Mouse (Mus musculus) C2C12 (cell line): ENCODE data around the gene Tlr3. TPM values are rescaled to one million over a fixed set of nuclear protein-coding genes. Genes with fewer than 3 reads are reported as not detected.
A peak's percentile ranks its signal among the peaks of the same experiment; 100 is the strongest.

ENCODE experiments used
- H3K27me3 ChIP-seq: one replicate; pipeline ENCODE4 v1.6.1; 2011; ENCODE audit not compliant: control insufficient read depth, insufficient read depth, insufficient read length
- H3K36me3 ChIP-seq: one replicate; pipeline ENCODE4 v1.6.1; 2011; ENCODE audit not compliant: control insufficient read depth, insufficient read depth
- H3K4me3 ChIP-seq: one replicate; pipeline ENCODE4 v1.5.1; 2011; ENCODE audit warnings: mild to moderate bottlenecking, control low read depth; ENCODE audit not compliant: poor library complexity, insufficient read depth, severe bottlenecking
- H3K79me2 ChIP-seq: one replicate; pipeline ENCODE4 v1.6.1; 2011; ENCODE audit not compliant: control insufficient read depth, insufficient read depth
- H3K79me3 ChIP-seq: one replicate; pipeline ENCODE4 v1.6.1; 2011; ENCODE audit warnings: low read depth, control low read depth
- H3ac ChIP-seq: one replicate; pipeline ENCODE3; 2011; ENCODE audit warnings: low read depth; ENCODE audit not compliant: control insufficient read depth, insufficient read length
- CEBPB ChIP-seq: IDR thresholded peaks from one replicate; pipeline ENCODE4 v1.6.1; 2011; ENCODE audit warnings: low read depth, mild to moderate bottlenecking, control low read depth, moderate library complexity
- CTCF ChIP-seq: IDR thresholded peaks from one replicate; pipeline ENCODE4 v1.5.1; 2011; ENCODE audit not compliant: control insufficient read depth, insufficient read depth, insufficient read length
- FOSL1 ChIP-seq: IDR thresholded peaks from one replicate; pipeline ENCODE4 v1.8.0; 2011; ENCODE audit warnings: mild to moderate bottlenecking, low read length; ENCODE audit not compliant: poor library complexity, insufficient read depth, severe bottlenecking
- MAX ChIP-seq: IDR thresholded peaks from one replicate; pipeline ENCODE4 v1.6.1; 2011; ENCODE audit warnings: mild to moderate bottlenecking, control low read depth
- MYOD1 ChIP-seq: IDR thresholded peaks from one replicate; pipeline ENCODE4 v1.6.1; 2011; ENCODE audit warnings: low read depth; ENCODE audit not compliant: control insufficient read depth, insufficient read length
- MYOG ChIP-seq: IDR thresholded peaks from one replicate; pipeline ENCODE4 v1.6.1; 2011; ENCODE audit not compliant: control insufficient read depth, insufficient read length; ENCODE audit errors: extremely low read depth
- USF1 ChIP-seq: IDR thresholded peaks from one replicate; pipeline ENCODE4 v1.6.1; 2011; ENCODE audit warnings: low read depth, mild to moderate bottlenecking, control low read depth, moderate library complexity
- polyA plus RNA-seq: library from polyadenylated mRNA; unstranded; fragments of >200 nt; fragmentation: generic; extraction: Trizol; gene quantifications from one replicate; pipeline ENCODE4 v1.2.1, GENCODE M21; 2012; ENCODE audit warnings: missing spikeins

The Tlr3 gene
- polyA plus RNA-seq, 1 experiment = 0.04 TPM

DNA sequence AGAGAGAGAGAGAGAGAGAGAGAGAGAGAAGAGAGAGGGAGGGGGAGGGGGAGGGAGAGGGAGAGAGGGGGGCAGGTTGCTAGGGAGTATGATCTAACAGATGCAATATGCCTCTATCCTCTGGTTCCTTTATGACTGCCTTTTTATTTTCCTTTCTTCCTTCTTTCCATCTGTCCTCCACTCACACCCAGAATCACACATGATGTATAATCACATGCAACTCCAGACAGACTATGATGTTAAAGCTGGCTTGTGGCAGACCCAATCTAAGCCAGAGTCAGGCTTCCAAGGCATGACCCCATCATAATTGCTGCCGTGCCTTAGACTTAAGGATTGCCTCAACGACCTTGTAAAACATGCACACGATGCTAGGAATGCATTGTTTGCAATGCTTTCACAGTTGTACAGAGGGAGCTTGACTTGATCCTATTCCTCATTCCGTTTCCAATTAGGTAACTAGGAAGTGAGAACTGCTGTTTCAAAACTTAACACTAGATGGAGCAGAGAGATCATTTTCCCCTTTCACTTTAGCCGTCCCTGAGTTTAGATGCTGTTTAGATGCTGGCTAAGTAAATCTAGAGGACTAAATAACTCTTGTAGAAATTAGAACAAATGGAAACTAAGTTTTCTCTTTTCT lies 28.1 kb upstream of the Tlr3 start:
- Histone ChIP-seq H3K27me3 (no peaks in the 10 kb centered on the region), H3ac (no peak overlapping the region), H3K36me3 (no peaks in the 10 kb centered on the region), H3K79me3 (no peaks in the 10 kb centered on the region), H3K4me3 (no peak overlapping the region), H3K79me2 (no peaks in the 10 kb centered on the region)
- no peak for TF ChIP-seq CEBPB
- peak; percentile 10 for TF ChIP-seq CTCF

- no peak overlapping the region for H3ac ChIP-seq
- H3K36me3 ChIP-seq = no peaks in the 10 kb centered on the region
- no peaks in the 10 kb centered on the region for H3K27me3 ChIP-seq
- H3K79me3 ChIP-seq = no peaks in the 10 kb centered on the region
- TF ChIP-seq USF1 (no peak), MYOG (no peak), MAX (no peak), MYOD1 (no peak), CEBPB (no peak), CTCF (no peak), FOSL1 (no peak)
- no peaks in the 10 kb centered on the region for H3K79me2 ChIP-seq
- no peak overlapping the region for H3K4me3 ChIP-seq
Observed at GRCm38 (mm10) chr8:45420151-45420550, 9.3 kb upstream of the Tlr3 start.

- Histone ChIP-seq H3ac (no peak overlapping the region), H3K27me3 (peaks cover 6% of the 10 kb centered on the region), H3K36me3 (no peaks in the 10 kb centered on the region), H3K4me3 (no peak overlapping the region), H3K79me2 (no peaks in the 10 kb centered on the region), H3K79me3 (no peaks in the 10 kb centered on the region)
- TF ChIP-seq CEBPB (no peak), CTCF (no peak), MYOG (no peak), MAX (no peak), USF1 (no peak), MYOD1 (no peak)
Observed at GRCm38 (mm10) chr8:45414965-45415364, 4.1 kb upstream of the Tlr3 start.

DNA sequence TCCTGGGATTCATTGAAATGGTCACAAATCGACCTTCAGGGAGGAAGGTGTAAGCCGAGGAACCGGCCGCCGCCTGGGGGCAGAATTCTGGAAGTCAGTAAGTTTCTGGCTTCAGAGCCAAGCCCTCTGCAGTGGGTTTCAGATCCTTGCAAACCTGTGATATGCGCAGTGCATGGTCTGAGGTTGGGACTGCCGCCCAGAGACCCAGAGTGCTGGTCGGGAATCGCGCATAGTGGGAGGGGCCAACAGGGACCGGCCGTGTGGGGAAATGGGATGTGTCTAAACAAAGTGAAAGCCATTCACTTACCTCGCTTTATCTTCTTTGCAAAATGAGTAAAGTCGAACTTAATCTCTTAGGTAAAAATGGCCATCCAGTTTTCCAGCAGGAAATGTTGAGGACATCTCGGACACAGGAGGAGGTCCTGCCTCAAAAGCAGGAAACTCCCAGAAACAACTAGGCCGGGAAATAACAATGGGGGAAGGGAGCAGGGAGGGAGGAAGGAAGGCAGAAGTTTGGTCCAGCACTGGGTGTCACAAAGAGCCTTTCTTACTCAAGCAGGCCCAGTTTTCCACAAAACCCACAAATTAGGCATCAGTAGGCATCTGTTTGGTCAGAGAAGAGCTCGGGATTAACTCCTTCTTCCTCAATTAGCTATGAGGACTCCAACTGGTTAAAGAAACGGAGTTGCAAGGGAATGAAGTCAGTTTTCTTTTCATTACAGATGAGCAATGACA lies 567 bp downstream of the Tlr3 start:
- Histone ChIP-seq H3K27me3 (peaks cover 6% of the 10 kb centered on the region), H3ac (peak overlapping the region; percentile 57), H3K79me3 (no peaks in the 10 kb centered on the region), H3K36me3 (no peaks in the 10 kb centered on the region), H3K4me3 (peak overlapping the region; percentile 31), H3K79me2 (no peaks in the 10 kb centered on the region)
- no peak for TF ChIP-seq MYOG
- TF ChIP-seq CEBPB = no peak
- no peak for TF ChIP-seq MAX
- no peak for TF ChIP-seq USF1
- TF ChIP-seq MYOD1 = no peak
- TF ChIP-seq FOSL1 = no peak
- no peak for TF ChIP-seq CTCF

- Histone ChIP-seq H3K27me3 (peaks cover 6% of the 10 kb centered on the region), H3ac (no peak overlapping the region), H3K4me3 (peak overlapping the region; percentile 31), H3K79me3 (no peaks in the 10 kb centered on the region), H3K36me3 (no peaks in the 10 kb centered on the region), H3K79me2 (no peaks in the 10 kb centered on the region)
- TF ChIP-seq MYOG = no peak
Observed at GRCm38 (mm10) chr8:45409702-45410101, 1.2 kb downstream of the Tlr3 start.

GRCm38 (mm10) chr8:45383250-45383649 lies 27.6 kb downstream of the Tlr3 start:
- peaks cover 17% of the 10 kb centered on the region for H3K27me3 ChIP-seq
- H3K79me2 ChIP-seq = no peaks in the 10 kb centered on the region
- no peaks in the 10 kb centered on the region for H3K36me3 ChIP-seq
- TF ChIP-seq MYOG (no peak), CEBPB (no peak), CTCF (no peak)
- H3ac ChIP-seq = no peak overlapping the region
- H3K4me3 ChIP-seq = no peak overlapping the region
- no peaks in the 10 kb centered on the region for H3K79me3 ChIP-seq
